Mouse (Mus musculus) ZHBTc4 (cell line): ENCODE results near the gene Kif26a.

Experiments
- DNase-seq: peaks from one replicate; pipeline ENCODE4 v3.0.0-alpha.2; 2011; ENCODE audit warnings: low read depth, low spot score

Kif26a gene

DNA sequence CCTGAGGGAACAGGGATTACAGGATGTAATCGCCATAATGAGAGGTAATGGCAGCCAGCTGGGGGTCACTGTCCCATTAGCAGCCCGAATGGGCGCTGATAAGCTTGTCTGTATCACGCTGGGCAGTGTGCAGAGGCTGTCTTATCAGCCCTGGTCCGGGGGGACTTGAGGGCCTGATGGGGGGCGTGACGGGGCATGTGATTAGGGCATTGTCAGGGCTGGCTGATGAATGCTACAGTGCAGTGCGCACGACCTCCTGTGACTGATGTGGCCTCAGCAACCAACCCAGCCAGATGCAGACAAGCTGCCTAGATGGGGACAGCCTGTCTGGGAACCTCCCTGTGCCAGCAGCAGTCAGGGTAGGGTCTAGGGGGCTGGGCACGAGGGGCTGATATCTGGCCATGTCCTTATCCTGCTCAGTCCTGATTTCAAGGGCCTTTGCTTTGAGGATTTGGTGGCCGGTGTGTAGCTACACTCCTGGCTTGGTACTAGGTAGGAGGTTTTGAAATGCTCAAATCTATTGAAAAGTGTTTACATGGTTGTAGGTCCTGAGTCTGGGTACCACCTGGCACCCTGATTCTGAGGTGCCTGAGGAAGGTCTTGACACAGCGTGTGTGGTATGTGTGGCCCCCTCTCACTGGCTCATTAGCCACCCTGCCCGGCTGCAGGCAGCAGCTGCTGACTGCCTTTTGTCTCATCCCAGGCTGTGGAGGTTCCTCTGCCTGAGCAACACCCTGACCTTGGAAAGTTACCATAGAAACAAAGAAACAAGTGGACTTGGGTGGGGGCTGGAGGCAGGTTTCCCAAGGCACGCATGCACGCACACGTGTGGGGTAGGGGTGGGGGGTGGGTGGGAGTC lies 18.2 kb downstream of the Kif26a start:
- DNase-seq = peak; percentile 77

DNA sequence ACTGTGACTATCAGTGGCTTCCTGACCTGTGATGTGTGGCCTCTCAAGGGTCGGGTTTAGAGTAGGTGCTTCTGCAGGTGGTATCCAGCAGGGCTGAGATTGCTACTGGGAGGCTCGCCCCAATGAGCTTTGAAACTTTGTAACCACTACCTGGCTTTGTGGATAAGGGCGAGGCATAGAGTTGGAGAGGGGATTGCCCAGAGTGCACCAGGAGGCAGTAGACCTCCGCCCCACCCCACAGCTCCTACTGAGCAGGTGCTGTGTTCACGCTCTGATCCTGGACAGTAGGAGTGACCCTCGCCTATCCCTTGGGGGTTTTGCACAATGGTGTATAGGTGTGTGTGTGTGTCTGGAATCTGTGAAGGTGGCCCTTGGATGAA lies 18.8 kb downstream of the Kif26a start:
- no peak for DNase-seq

DNA sequence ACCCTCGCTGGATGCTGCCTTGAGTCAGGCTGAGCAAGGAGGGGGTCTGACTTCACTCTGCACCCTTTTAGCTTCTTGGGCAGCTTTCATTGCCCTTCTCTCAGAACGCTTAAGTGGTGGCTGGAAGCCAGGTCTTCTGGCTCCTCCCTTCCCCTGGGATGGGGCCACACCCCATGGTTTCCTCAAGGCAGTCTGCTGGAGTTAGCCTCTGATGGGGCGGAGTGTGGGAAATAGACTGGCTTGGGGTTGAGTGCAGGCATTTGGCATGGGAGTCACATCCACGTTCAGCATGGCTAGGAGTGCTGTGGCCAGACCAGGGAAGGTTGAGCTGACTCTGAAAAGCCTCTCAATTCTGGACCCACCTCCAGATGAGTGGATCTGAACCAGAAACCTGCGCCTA lies 23.2 kb downstream of the Kif26a start:
- peak; percentile 64 for DNase-seq

DNA sequence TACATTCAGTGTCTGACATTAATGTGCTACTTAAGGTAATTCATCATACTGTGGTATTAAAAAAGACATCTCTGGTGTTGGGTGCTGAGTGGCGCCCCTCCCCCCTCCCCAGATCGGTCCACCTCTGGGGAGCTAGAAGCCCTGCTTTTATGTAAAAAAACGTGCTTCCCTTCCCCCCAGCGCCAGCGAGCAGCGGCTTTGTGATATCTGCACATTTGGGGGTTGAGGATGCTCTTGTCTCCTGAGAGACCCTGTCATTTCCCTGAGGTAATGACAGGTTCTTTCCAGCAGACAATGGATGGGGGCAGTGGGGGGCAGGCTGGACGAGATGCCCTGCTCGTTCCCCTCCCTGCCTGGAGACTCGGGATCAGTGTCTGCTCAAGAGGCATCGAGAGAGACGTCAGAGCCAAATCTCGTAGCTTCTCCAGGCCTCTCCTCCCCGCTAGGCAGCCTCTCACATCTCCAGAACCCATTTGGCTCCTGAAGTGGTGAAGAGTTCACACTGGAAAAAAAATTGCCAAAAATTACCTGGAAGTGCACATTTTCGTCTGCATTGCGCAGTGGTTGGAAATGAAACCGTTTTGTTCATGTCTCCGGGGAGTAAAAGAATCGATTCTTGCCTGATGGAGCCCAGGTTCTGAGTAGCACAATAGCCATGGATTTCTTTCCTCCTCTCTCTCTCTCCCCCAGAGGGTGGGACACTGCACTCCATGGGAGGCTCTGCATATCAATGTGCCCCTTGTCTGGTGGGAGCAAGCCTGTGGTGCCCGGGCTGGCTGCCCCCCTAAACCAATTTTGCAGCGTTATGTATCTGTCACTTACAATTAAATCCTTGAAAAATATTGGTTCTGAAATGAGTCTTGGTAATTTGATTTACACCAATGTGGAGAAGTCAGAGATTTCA lies 24.9 kb downstream of the Kif26a start:
- no peak for DNase-seq

DNA sequence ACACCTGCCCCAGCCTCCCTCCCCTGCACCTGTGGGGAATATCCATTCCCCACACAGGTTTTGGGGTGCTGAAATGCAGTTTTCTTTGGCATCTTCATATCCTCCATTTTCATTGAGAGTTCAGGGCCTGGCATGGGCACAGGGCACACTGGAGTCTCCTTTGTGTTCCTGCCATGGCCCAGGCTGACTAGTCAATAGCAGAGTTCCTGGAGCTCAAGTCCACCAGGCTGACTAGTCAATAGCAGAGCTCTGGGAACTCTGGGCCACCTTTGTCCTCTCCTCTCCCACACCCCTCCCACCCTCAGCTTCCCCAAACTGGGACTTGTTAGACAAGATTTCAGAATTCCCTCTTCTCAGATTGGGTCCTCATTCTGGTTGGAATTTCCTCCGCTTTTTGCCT lies 25.6 kb downstream of the Kif26a start:
- peak; percentile 42 for DNase-seq

DNA sequence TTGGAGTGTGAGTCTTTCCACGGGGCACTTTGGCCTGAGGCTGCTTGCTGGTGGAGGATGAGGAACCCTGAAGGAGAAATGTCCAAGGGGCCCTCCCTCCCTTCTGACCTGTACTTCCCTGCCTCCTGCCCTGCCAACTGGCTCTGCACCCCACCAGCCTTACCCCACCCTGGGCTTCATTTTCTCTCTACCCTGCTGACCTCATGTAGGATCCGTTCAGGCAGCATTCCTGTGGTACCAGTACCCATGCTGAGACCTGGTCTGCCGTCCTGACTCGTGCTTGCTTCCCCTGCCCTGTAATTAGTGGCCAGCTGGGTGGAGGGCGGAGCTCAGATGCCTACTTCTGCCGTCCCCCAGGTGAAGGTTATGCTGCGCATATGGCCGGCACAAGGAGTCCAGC lies 26.2 kb downstream of the Kif26a start:
- DNase-seq = no peak

DNA sequence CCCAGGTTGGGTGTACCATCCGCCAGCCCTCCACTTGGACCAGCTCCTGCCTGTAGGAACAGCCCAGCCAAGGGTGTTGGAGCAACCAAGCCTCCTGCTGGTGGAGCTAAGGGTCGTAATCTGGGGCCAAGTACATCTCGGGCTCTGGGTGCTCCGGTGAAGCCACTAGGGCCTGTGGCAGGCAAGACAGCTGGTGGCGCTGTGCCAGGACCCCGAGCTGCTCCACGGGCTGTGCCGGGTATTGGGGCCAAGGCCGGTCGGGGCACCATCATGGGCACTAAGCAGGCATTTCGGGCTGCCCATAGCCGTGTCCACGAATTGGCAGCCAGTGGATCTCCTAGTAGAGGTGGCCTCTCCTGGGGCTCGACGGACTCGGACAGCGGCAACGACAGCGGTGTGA lies 31.7 kb downstream of the Kif26a start:
- no peak for DNase-seq

DNA sequence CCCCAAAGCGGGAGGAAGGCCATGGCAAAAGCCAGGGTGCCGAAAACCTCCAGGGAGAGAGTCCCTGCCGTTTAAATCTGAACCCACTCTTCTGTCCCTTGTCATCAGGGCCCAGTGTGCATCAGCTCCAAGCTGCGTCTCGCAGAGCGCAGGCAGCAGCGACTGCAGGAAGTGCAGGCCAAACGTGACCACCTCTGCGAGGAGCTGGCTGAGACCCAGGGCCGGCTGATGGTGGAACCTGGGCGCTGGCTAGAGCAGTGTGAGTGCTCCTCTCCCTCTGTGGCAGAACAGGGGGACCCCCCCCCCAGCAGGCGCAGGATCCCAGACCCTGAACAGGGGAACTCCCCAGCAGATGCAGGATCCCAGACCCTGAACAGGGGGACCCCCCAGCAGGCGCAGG lies 33.7 kb downstream of the Kif26a start:
- no peak for DNase-seq

DNA sequence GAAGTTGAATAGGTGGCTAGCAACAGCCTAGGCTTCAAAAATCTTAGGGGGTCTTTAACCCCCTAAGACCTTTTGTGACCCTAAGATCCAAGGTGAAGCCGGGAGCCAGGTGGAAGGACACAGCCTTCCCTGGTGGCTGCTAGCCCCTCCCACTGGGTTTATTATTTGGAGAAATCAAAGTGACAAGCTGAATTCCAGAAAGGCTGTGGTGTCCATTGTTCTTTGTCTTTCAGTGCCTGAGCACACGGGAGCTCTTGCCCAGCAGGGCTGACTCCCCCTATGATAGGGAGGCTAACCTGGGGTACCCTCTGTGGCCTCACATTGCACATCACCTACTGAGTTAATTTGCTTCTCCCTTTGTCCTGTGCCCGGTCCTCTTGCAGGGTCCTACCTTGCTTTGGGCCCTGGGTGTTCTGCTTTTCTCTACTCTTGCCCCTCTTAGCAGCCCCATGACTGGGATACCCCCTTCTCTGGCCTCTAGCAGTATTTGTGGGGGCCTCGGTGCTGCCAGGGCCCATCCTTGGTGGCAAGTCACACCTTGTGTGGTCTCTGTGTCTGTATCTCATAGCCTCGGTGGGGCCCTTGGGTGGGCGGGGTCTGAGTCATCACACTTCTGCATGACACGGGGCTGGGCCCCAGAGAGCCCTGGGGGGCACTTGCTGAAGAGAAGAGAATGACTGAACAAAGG lies 36.1 kb downstream of the Kif26a start:
- no peak for DNase-seq

DNA sequence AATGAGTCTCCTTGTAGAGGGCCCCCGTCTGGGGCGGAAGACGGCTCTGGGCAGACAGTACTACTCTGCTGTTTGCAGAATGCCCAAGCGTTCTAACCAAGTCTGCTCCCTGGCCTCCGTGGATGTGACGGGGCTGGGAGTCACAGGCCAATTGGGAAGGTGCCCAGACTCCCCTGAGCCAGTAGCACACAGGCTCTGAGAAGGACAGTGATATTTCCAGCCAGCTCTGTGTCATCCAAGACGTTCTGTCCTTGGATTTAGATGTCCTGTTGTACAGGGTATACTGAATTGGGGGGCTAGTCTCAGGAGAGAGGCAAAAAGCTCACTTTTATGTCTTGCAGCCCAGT lies 36.6 kb downstream of the Kif26a start:
- no peak for DNase-seq

DNA sequence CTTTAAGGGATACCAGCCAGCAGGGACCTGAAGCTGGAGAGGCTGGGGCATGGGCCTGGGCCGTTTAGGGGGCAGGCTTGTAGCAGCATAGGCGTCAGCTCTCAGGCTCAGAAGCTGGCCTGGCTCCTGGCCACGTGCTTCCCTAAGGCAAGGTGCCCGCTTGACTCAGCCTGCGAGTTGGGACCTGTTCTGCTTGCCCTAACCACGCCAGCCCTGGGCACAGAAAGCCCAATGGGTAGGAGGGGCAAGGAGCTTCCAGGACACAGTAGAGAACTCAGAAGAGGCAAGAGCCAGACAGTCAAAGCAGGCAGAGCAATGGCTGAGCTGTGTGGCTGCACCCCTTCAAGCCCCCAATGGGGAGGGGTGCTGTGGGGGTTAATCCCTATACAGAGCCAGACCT lies 37.7 kb downstream of the Kif26a start:
- no peak for DNase-seq

DNA sequence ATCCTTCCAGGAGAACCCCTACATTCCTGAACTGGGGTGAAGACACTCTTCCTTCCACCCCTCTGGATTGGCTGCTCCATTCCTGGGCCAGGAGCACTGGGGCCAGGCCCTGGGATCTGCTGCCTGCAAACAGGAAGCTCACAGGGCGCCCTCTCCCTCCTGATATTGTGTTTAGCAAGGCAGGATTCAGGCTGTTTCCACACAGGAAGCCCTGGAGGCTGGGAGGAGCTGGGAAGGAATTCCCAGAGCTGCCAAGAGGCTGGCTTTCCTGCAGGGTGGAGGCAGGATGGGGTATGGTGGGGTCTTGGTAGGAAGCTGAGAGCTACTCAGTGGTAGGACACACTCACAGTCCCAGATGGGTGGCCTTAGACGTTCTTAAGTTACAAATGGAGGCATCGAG lies 38.4 kb downstream of the Kif26a start:
- peak; percentile 66 for DNase-seq

DNA sequence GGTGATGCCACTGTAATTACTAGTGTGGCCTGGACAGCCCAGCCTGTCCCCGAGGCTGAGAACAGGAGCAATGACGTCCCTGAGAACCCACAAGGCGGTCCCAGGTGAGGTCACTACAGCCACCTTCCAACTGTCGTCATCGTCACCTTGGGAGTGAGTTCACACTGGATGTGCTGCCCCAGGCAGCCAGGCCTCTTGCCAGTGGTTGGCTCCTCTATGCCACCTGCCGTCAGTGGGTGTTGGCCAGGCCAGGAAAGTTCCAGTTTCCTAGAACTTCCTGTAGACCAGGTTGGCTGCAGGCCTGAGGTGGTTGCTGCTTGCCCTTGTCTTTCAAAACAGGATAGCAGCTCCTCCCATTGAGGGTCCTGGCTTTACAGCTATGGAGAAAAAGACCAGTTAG lies 40.9 kb downstream of the Kif26a start:
- DNase-seq = no peak

DNA sequence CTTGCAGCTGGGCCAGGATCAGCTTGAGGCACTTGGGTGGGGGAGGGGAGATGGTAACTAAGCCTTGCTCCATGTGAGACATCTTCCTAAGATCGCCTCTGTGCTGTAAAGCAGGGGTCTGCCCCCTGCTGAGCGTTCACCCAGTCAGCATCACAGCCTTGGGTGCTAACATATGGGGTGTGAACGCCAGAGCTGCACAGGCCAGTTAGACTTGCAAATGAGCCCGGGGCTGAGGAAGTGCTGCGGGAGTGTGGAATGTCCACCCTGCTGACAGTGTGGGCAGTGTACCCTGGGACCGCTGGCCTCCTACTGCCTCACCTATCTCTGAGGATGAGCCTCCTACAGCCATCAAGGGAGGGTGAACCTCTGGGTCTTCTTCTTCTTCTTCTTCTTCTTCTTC lies 45.7 kb downstream of the Kif26a start:
- no peak for DNase-seq

DNA sequence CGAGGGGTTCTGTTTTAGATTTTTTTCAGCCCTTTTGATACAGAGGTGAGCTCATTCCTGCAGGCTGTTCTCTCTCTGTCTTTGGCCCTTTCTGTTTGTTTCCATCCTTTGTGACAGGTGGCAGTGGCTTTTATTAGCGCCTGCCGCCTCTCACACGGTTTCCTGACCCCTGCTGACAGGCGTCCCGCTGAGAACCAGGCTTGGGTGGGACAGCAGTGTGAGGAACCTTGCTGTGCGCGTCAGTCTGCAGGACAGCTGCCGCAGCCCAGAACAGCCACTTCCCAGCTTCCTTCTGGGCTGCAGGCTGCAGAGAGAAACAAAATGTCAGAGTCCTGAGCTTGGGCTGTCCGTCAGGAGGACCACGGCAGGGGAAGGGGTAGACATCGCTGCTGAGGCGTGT lies 49.0 kb downstream of the Kif26a start:
- peak; percentile 75 for DNase-seq

DNA sequence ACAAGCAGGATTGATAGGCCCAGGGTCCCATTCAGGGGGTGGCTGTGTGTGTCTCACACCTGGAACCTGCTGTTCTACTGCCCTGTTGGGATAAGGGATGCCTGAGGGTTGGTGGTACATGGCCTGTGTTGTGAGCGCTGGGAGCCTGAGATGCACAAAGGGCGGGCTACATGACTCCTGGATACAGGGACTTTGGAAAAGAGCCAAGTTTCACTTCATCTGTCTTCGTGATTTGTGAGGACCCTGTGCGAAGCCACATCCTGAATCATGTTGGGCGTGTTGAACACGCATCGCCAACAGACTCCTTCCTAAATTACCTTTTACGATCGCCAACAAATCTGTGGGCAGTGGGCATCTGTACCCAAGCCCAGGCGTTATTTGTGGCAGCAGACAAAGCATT lies 50.6 kb downstream of the Kif26a start:
- no peak for DNase-seq

DNA sequence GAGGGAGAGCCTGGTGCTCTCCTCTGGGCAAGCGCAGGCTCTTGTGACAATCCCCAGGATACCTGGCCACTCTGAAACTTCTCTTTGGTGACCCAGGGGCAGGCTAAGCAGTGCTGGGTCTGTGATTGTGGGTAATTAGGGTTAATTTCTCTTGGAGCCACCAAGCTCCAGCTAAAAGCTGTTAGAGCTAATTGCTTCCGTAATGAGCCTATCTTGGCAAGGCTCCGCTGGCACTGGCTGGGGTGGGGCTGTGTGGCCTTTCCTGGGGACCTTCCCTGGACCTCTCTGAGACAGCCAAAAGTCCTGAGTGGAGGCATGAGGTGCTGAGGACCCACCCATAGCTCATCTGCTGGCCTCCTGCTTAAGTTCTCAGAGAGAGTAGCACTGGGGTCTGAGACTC lies 53.4 kb downstream of the Kif26a start:
- DNase-seq = no peak

DNA sequence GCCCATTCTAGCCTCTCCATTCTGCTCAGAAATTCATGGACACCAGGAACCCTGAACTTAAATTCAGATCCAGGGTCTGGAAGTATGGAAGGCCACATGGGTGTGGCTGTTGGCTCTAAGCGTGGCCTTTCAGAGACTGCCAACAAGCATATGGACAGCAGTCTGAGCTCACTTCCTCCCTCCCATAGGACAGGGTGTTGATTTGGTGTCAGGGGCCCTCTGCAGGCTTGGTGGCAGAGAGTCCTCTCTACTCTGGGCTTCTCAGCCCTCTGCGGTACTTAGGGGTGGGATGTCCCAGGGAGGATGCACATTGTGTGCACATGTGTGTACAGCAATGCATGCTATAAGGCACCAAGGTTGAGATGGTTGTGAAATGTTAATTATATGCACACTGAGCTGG lies 54.0 kb downstream of the Kif26a start:
- DNase-seq = no peak

DNA sequence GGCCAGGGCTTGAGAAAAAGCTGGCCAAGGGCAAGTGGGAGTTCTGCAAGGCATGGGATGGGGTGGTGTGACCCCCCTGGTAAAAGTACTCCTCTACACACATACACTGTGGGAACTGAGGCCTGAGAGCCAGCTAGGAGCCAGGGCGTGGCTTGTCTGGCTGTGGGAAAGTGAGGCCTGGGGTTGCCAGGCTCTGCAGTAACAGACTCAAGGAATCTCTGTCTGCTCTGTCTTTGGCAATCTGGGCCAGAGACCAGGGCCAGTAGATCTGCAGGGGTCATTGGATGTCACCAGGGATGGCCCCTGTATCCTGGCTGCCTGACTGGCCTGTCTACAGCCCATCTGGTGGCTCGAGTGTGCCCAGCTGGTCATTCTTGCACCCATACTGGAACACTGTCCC lies 61.2 kb downstream of the Kif26a start:
- DNase-seq = no peak

DNA sequence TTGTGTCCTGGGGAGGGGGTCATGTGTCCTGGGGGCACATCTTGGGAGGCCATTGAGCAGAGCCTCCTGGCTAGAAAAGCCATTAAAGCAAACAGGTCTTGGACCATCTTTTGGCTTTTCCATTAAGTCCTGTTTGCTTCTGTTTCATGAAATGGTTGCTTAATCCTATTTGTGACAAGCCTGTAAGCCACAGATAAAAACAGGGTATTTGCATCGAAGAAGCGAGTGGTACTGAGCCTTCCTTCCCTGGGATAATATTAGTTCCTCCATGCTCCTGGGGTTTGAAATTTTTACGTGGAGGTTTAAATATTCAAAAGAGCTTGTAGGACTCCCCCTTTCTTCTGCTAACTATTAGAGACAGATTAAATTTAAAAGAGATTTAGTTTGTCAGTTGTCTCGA lies 61.7 kb downstream of the Kif26a start:
- no peak for DNase-seq

DNA sequence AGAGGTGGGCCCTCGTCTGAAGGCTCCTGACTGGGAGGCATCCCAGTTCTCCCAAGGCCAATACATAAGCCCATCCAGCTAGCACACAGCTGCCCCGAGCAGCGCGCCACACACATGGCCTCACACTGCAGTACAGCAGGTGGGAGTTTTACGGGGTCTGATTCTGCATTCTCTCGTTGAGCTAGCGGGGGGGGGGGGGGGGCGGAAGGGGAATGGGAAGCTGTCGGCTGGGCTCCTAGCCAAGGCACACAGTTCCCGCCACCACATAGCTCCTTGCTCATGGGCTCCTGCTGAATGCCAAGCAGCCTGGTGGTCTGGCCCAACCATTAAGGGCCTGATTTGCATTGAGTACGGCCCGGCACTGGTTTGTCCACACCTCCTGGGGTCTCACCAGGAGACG lies 64.6 kb downstream of the Kif26a start:
- DNase-seq = no peak

DNA sequence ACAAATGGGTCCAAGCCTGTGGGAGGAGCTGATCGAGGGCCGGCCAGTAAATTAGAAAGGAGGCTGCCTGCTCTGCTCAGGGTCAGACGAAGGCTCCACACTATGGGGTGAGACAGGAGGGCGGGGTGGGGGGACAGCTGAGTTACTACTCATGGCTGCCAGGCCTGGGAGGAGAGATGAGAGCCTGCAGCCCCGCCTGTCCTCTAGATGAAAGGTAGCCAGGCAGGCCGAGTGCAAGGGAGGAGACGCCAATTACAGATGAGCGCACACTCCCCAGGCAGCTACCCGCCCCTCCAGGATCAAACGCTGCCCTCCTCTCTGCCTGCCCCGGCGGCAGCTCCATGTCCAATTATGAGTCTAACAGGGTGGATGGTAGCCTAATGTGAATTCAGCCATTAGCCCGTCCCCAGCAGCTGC lies 68.4 kb downstream of the Kif26a start:
- peak; percentile 8 for DNase-seq
